Mouse (Mus musculus) limb, embryonic 12.5 days (tissue): ENCODE results near the gene Ksr2. TPM values are rescaled to one million over a fixed set of nuclear protein-coding genes. Genes with fewer than 3 reads are reported as not detected.

Experiments used
- ATAC-seq: fragments of 200-750 bp; cut with Nextera tagmentation; 2 replicates; pipeline ENCODE4 v1.8.0; 2017; ENCODE audit warnings: low read depth, moderate TSS enrichment; ENCODE audit not compliant: insufficient number of reproducible peaks, insufficient read depth, low FRiP score, low TSS enrichment
- H3K27ac ChIP-seq: fragments of 300-500 bp; sonication (generic); 2 replicates; pipeline ENCODE4 v1.5.1; 2016; ENCODE audit warnings: mild to moderate bottlenecking, moderate library complexity
- H3K27me3 ChIP-seq: fragments of 300-500 bp; sonication (generic); 2 replicates; pipeline ENCODE4 v1.6.1; 2016; ENCODE audit warnings: mild to moderate bottlenecking, moderate library complexity
- H3K36me3 ChIP-seq: fragments of 300-500 bp; sonication (generic); 2 replicates; pipeline ENCODE4 v1.6.1; 2016; ENCODE audit warnings: mild to moderate bottlenecking, moderate library complexity
- H3K4me1 ChIP-seq: fragments of 300-500 bp; sonication (generic); replicated peaks from 2 replicates; pipeline ENCODE4 v1.6.1; 2016
- H3K4me2 ChIP-seq: fragments of 300-500 bp; sonication (generic); 2 replicates; pipeline ENCODE4 v1.6.1; 2016; ENCODE audit warnings: mild to moderate bottlenecking, moderate library complexity
- H3K4me3 ChIP-seq: fragments of 300-500 bp; sonication (generic); replicated peaks from 2 replicates; pipeline ENCODE4 v1.5.1; 2016; ENCODE audit warnings: mild to moderate bottlenecking
- H3K9ac ChIP-seq: fragments of 300-500 bp; sonication (generic); replicated peaks from 2 replicates; pipeline ENCODE4 v1.6.1; 2016; ENCODE audit warnings: mild to moderate bottlenecking, moderate library complexity
- H3K9me3 ChIP-seq: fragments of 300-500 bp; sonication (generic); 2 replicates; pipeline ENCODE4 v1.6.1; 2016; ENCODE audit warnings: mild to moderate bottlenecking, moderate library complexity
- WGBS: fragments of 180-500 bp; shearing (Covaris S2); methylation state at CpG from one replicate; pipeline ENCODE4 v1.1.7; 2016; 5-methylcytosine and 5-hydroxymethylcytosine counted together
- polyA plus RNA-seq: library from polyadenylated mRNA; unstranded; fragments of >200 nt; fragmentation: Nextera tagmentation; extraction: Ambion mirVana; gene quantifications from 2 replicates; pipeline ENCODE4 v1.2.1, GENCODE M21; 2016

Ksr2 gene
- polyA plus RNA-seq, 1 experiment from 2014 or later = 0.16 TPM

- H3K4me1 ChIP-seq = no peaks in the 10 kb centered on the region
- H3K4me3 ChIP-seq = no peak overlapping the region
- WGBS = 88% methylated on average over 9 of the region's 9 CpGs
These were observed 303.3 kb downstream of the Ksr2 start for GRCm38 (mm10) chr5:117717120-117717519.

DNA sequence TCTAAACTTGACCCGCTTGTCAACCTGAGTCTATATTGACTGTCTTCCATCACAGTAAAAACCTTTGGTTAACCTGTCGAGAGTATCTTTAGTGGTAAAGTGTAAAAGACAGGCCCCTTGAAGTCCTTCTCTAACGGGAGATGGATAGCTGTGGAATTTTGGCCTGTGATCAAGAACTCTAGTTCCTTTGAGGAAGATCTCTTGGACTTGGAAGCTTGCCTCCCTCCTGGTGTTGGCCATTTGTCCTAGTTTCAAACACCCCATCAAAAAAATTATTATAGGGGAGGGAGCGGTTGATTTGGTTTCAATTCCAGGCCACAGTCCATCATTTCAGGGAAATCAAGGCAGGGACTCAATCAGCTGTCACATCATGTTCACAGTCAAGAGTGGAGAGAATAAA is 309.5 kb downstream of the Ksr2 start:
- WGBS = 86% methylated on average over 4 of the region's 4 CpGs
- H3K4me2 ChIP-seq = no peak overlapping the region
- H3K27ac ChIP-seq = no peak overlapping the region
- no peak for ATAC-seq
- H3K4me1 ChIP-seq = no peaks in the 10 kb centered on the region
- H3K4me3 ChIP-seq = no peak overlapping the region
- no peak overlapping the region for H3K9ac ChIP-seq
- H3K9me3 ChIP-seq = no peaks in the 10 kb centered on the region
- H3K36me3 ChIP-seq = no peaks in the 10 kb centered on the region
- H3K27me3 ChIP-seq = peaks cover 4% of the 10 kb centered on the region

More at GRCm38 (mm10) chr5:117717120-117717519, 303.3 kb downstream of the Ksr2 start:
- Histone ChIP-seq H3K27me3 (peaks cover 4% of the 10 kb centered on the region), H3K9ac (no peak overlapping the region), H3K9me3 (no peaks in the 10 kb centered on the region), H3K4me2 (no peak overlapping the region), H3K36me3 (no peaks in the 10 kb centered on the region), H3K27ac (no peak overlapping the region)
- no peak for ATAC-seq

- 79% methylated on average over 6 of the region's 6 CpGs for WGBS
- Histone ChIP-seq H3K4me2 (no peak overlapping the region), H3K36me3 (no peaks in the 10 kb centered on the region), H3K4me1 (no peaks in the 10 kb centered on the region), H3K27ac (no peak overlapping the region), H3K27me3 (no peaks in the 10 kb centered on the region), H3K9ac (no peak overlapping the region), H3K9me3 (no peaks in the 10 kb centered on the region), H3K4me3 (no peak overlapping the region)
- ATAC-seq = no peak
These were observed 312.7 kb downstream of the Ksr2 start for GRCm38 (mm10) chr5:117726548-117726947.

DNA sequence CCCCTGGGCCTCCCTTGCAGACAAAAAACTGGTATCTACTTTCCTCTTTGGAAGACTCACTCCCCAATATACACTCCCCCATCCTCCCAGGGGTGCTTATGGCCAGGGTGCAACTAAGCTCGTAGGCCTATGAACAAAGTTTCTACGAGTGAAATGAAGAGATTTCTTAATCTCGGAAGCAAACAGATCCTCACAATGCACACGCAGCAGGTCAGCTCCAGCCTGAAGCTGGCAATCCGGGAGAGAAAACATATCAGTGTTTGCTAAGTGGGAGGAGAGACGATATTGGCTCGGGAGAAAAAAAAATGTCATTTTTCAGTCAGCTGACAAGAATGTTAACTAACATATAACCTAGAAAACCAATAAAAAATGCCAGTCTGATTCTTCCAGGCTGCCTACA is 313.3 kb downstream of the Ksr2 start:
- H3K4me1 ChIP-seq = no peaks in the 10 kb centered on the region
- H3K27me3 ChIP-seq = no peaks in the 10 kb centered on the region
- ATAC-seq = no peak
- H3K9me3 ChIP-seq = no peaks in the 10 kb centered on the region
- no peak overlapping the region for H3K9ac ChIP-seq
- no peaks in the 10 kb centered on the region for H3K36me3 ChIP-seq
- WGBS = 83% methylated on average over 7 of the region's 7 CpGs
- no peak overlapping the region for H3K4me3 ChIP-seq
- no peak overlapping the region for H3K4me2 ChIP-seq
- H3K27ac ChIP-seq = no peak overlapping the region

DNA sequence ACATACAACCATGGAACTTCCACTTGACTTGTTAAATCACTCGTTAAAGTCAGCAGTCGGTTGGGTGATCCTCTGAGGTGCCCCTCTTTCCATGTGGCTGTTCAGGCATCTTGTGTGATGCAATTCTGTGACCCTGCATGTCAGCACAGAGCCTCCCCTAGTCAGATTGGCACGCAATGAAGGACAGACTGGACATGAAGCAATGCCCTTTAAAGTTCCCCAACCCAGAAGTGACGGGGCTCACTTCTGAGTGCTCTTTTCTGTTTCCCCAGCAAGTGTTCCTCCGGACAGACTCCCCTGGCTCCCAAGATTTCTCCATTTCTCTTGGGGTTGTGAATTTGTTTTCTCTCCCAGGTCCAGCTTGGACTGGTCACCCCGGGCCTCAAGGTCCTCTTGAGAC is 317.5 kb downstream of the Ksr2 start:
- Histone ChIP-seq H3K4me3 (no peak overlapping the region), H3K9ac (no peak overlapping the region), H3K36me3 (no peaks in the 10 kb centered on the region), H3K9me3 (no peaks in the 10 kb centered on the region), H3K4me2 (no peak overlapping the region), H3K4me1 (no peaks in the 10 kb centered on the region), H3K27me3 (no peaks in the 10 kb centered on the region), H3K27ac (no peak overlapping the region)
- ATAC-seq = no peak
- 78% methylated on average over 6 of the region's 6 CpGs for WGBS

DNA sequence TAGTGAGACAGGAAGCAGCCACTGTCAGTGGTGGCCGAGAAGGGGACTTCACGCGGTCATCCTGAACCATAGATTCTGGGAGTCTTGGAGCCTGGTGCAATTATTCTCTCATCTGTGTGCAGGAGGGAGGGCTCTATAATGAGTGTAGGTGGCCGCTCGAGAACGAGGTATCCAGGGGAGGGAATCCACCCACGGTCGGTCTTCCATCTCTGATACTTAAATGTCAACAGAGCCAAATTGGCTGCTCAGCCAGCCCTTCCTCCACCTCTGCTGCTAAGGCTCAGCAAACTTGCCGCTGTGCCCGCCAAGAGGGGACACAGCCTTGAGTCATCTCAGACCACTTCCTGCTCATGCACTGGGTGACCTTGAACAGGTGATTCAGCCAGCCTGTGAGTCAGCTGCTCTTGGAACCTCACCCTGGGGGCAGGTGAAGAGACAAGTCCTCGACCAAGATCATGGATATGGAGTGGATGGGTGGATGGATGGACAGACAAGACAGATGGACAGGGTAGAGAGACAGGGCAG is 330.9 kb downstream of the Ksr2 start:
- Histone ChIP-seq H3K27ac (no peak overlapping the region), H3K9ac (no peak overlapping the region), H3K9me3 (no peaks in the 10 kb centered on the region), H3K4me3 (no peak overlapping the region), H3K4me2 (no peak overlapping the region), H3K4me1 (peaks cover 6% of the 10 kb centered on the region), H3K27me3 (no peaks in the 10 kb centered on the region), H3K36me3 (no peaks in the 10 kb centered on the region)
- no peak for ATAC-seq
- WGBS = 70% methylated on average over 11 of the region's 11 CpGs

GRCm38 (mm10) chr5:117749353-117749752 is 335.6 kb downstream of the Ksr2 start:
- Histone ChIP-seq H3K9ac (no peak overlapping the region), H3K27ac (no peak overlapping the region), H3K4me1 (peaks cover 6% of the 10 kb centered on the region), H3K9me3 (no peaks in the 10 kb centered on the region), H3K36me3 (no peaks in the 10 kb centered on the region), H3K27me3 (no peaks in the 10 kb centered on the region), H3K4me2 (no peak overlapping the region), H3K4me3 (no peak overlapping the region)
- no peak for ATAC-seq
- 15% methylated on average over 5 of the region's 5 CpGs for WGBS

GRCm38 (mm10) chr5:117757696-117758482 is 344.1 kb downstream of the Ksr2 start:
- H3K4me2 ChIP-seq = no peak overlapping the region
- no peaks in the 10 kb centered on the region for H3K27me3 ChIP-seq
- H3K9ac ChIP-seq = no peak overlapping the region
- H3K4me1 ChIP-seq = no peaks in the 10 kb centered on the region
- no peak overlapping the region for H3K4me3 ChIP-seq
- no peak for ATAC-seq
- H3K36me3 ChIP-seq = no peaks in the 10 kb centered on the region
- WGBS = 27% methylated on average over 12 of the region's 12 CpGs
- no peak overlapping the region for H3K27ac ChIP-seq
- 0 out of 2 replicates have a peak, but pooled peaks cover 5% of the 10 kb centered on the region for H3K9me3 ChIP-seq

- H3K27ac ChIP-seq = no peak overlapping the region
- H3K4me2 ChIP-seq = no peak overlapping the region
- H3K27me3 ChIP-seq = no peaks in the 10 kb centered on the region
- no peaks in the 10 kb centered on the region for H3K4me1 ChIP-seq
- H3K9ac ChIP-seq = no peak overlapping the region
- no peak overlapping the region for H3K4me3 ChIP-seq
- WGBS = 76% methylated on average over 9 of the region's 9 CpGs
- no peaks in the 10 kb centered on the region for H3K36me3 ChIP-seq
- ATAC-seq = no peak
- H3K9me3 ChIP-seq = 0 out of 2 replicates have a peak, but pooled peaks cover 5% of the 10 kb centered on the region
These were observed 347.5 kb downstream of the Ksr2 start for GRCm38 (mm10) chr5:117761181-117761832.

- Histone ChIP-seq H3K36me3 (no peaks in the 10 kb centered on the region), H3K9ac (no peak overlapping the region), H3K27me3 (no peaks in the 10 kb centered on the region), H3K4me3 (no peak overlapping the region), H3K4me2 (no peak overlapping the region), H3K4me1 (no peaks in the 10 kb centered on the region), H3K9me3 (0 out of 2 replicates have a peak, but pooled peaks cover 5% of the 10 kb centered on the region), H3K27ac (no peak overlapping the region)
- WGBS = 86% methylated on average over 9 of the region's 9 CpGs
- ATAC-seq = no peak
These were observed 350.7 kb downstream of the Ksr2 start for GRCm38 (mm10) chr5:117764496-117764895.

DNA sequence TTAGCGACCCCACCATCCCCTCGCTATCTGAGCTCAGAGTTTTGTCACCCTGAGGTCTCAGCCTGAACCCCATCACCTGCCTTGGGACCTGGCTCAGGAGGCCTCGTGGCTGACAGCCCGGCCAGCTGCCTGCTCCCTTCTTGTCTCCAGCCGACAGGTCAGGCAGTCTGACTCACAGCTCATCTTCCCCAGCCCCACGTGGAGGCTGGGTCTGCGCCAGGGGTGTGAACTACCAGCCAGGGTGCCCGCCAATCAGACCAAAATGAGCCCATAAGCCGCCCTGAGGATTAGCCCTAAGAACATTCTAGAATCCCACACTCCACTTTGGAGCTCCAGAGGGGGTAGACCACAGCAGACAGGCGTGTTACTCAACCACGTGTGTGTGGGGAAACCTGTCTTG is 365.4 kb downstream of the Ksr2 start:
- ATAC-seq = no peak
- WGBS = 67% methylated on average over 11 of the region's 11 CpGs
- no peak overlapping the region for H3K27ac ChIP-seq

More for the DNA sequence above, 365.4 kb downstream of the Ksr2 start:
- Histone ChIP-seq H3K4me3 (no peak overlapping the region), H3K4me1 (peaks cover 16% of the 10 kb centered on the region), H3K9ac (no peak overlapping the region), H3K27me3 (no peaks in the 10 kb centered on the region), H3K36me3 (no peaks in the 10 kb centered on the region), H3K4me2 (no peak overlapping the region), H3K9me3 (no peaks in the 10 kb centered on the region)
